Mouse (Mus musculus) frontal cortex, postnatal 36 days (tissue): ENCODE measurements around the gene Vmn1r170.
"Not testable (repeated sequence)": the region's sequence is repeated elsewhere in the genome, so short reads cannot be mapped to it uniquely, and the experiment has no call there.

Experiments
- DNase-seq, 2 experiments: peaks; one replicate each; pipeline ENCODE4 v3.0.0; 2022; ENCODE audit warnings: low spot score in 2 of 2

The Vmn1r170 gene

DNA sequence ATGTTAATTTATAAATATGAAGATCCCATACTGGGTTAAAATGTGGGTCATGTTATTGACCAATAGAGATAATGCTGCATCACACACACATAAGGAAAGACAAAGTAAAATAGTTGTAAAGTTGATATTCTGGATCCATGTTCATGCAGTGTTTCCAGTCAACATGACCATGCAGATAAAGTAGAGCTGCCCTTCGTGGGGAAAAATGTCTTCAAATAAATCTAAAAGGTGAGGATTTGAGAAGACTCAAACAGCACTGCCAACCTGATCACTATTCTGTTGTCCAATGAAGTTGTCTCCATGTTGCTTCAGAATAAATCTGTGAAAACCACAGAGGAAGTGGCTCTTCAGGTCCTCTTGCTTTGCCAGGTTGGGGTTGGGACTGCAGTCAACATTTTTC lies at the start of gene Vmn1r170:
Gene Vmn1r170, plus strand, starts transcription at position 301 of the 400 bp plus-strand sequence.
- not testable (repeated sequence) for DNase-seq

DNA sequence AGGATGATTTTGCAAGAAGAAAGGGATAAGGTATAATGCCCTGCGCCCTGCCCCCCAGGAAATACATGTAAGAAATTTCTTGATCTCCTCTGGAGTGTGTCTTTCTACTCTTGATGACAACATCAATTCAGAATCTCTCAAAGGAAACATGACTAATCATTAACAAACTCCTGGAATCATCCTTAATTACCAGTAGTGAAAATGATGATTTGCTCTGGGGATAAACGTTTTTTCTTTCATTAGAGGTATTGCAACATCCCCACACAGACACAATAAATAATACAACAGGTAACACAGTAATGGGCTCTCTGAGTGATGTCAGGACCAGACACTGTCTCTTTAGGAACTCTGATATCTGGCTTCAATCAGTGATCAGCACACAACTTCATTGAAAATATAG lies 30.7 kb upstream of the Vmn1r170 start, which contains the start of gene Vmn1r169:
Gene Vmn1r169, plus strand, starts transcription at position 301 of the 400 bp plus-strand sequence.
- not testable (repeated sequence) for DNase-seq

DNA sequence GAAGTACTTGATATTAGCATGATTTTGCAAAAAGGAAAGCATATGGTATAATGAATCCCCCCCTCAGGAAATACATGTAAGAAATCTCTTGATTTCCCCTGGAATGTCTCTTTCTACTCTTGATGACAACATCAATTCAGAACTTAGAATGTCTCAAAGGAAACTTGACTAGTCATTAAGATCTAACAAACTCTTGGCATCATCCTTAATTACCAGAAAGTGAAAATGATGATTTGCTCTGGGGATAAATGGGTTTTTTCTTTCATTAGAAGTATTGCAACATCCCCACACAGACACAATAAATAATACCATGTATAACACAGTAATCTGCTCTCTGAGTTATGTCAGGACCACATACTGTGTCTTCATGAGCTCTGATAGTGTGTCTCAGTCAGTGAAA lies 24.4 kb downstream of the Vmn1r170 start, which contains the start of gene Vmn1r171:
Gene Vmn1r171, plus strand, starts transcription at position 301 of the 400 bp plus-strand sequence.
- DNase-seq: no peak
